Mouse (Mus musculus): ENCODE results near the gene Smok3a. TPM values are rescaled to one million over a fixed set of nuclear protein-coding genes. Genes with fewer than 3 reads are reported as not detected.
"Not testable (repeated sequence)": the region's sequence is repeated elsewhere in the genome, so short reads cannot be mapped to it uniquely, and the experiment has no call there.

Smok3a gene
- not detected in 2 replicates for polyA plus RNA-seq (2012; rRNA removed)

GRCm38 (mm10) chr5:138020961-138021479, at the start of gene Smok3a, which contains the start of gene Smok3b:
Gene Smok3a, plus strand, starts transcription at chr5:138021261.
Gene Smok3b, plus strand, starts transcription at chr5:138021429.
- not testable (repeated sequence) for H3K4me1 ChIP-seq (ENCODE audit: control insufficient read depth, insufficient read depth, low read length); H3K27ac ChIP-seq (ENCODE audit: insufficient read depth, low read length); H3K4me3 ChIP-seq (ENCODE audit: insufficient read depth, low read length)

- no peak for TF ChIP-seq CTCF (IDR thresholded peaks at IDR 0.05; ENCODE audit: extremely low read depth, insufficient read depth, low read length)
- TF ChIP-seq POLR2A (IDR thresholded peaks at IDR 0.05; ENCODE audit: extremely low read depth, insufficient read depth, low read length), result no peak
- no peak overlapping the region for H3K27ac ChIP-seq (ENCODE audit: insufficient read depth, low read length)
- H3K4me1 ChIP-seq (ENCODE audit: control insufficient read depth, insufficient read depth, low read length), result no peaks in the 10 kb centered on the region
Observed at GRCm38 (mm10) chr5:137973161-137973560, 47.9 kb upstream of the Smok3a start.

GRCm38 (mm10) chr5:137973738-137974137, 47.3 kb upstream of the Smok3a start:
- TF ChIP-seq POLR2A (IDR thresholded peaks at IDR 0.05; ENCODE audit: extremely low read depth, insufficient read depth, low read length) (no peak), CTCF (IDR thresholded peaks at IDR 0.05; ENCODE audit: extremely low read depth, insufficient read depth, low read length) (peak; percentile 63)
- no peaks in the 10 kb centered on the region for H3K4me1 ChIP-seq (ENCODE audit: control insufficient read depth, insufficient read depth, low read length)
- H3K4me3 ChIP-seq (ENCODE audit: insufficient read depth, low read length), result no peak overlapping the region
- H3K27ac ChIP-seq (ENCODE audit: insufficient read depth, low read length), result no peak overlapping the region

More at GRCm38 (mm10) chr5:137973161-137973560, 47.9 kb upstream of the Smok3a start:
- no peak overlapping the region for H3K4me3 ChIP-seq (ENCODE audit: insufficient read depth, low read length)

GRCm38 (mm10) chr5:137974724-137975123, 46.3 kb upstream of the Smok3a start:
- TF ChIP-seq POLR2A (IDR thresholded peaks at IDR 0.05; ENCODE audit: extremely low read depth, insufficient read depth, low read length) (no peak), CTCF (IDR thresholded peaks at IDR 0.05; ENCODE audit: extremely low read depth, insufficient read depth, low read length) (no peak)
- no peak overlapping the region for H3K4me3 ChIP-seq (ENCODE audit: insufficient read depth, low read length)
- H3K4me1 ChIP-seq (ENCODE audit: control insufficient read depth, insufficient read depth, low read length), result no peaks in the 10 kb centered on the region
- no peak overlapping the region for H3K27ac ChIP-seq (ENCODE audit: insufficient read depth, low read length)

GRCm38 (mm10) chr5:137975434-137975833, 45.6 kb upstream of the Smok3a start:
- no peak for TF ChIP-seq CTCF (IDR thresholded peaks at IDR 0.05; ENCODE audit: extremely low read depth, insufficient read depth, low read length)
- TF ChIP-seq POLR2A (IDR thresholded peaks at IDR 0.05; ENCODE audit: extremely low read depth, insufficient read depth, low read length), result no peak
- no peak overlapping the region for H3K4me3 ChIP-seq (ENCODE audit: insufficient read depth, low read length)
- no peak overlapping the region for H3K27ac ChIP-seq (ENCODE audit: insufficient read depth, low read length)
- H3K4me1 ChIP-seq (ENCODE audit: control insufficient read depth, insufficient read depth, low read length), result no peaks in the 10 kb centered on the region

- H3K27ac ChIP-seq (ENCODE audit: insufficient read depth, low read length), result no peak overlapping the region
- no peaks in the 10 kb centered on the region for H3K4me1 ChIP-seq (ENCODE audit: control insufficient read depth, insufficient read depth, low read length)
- H3K4me3 ChIP-seq (ENCODE audit: insufficient read depth, low read length), result no peak overlapping the region
- no peak for TF ChIP-seq CTCF (IDR thresholded peaks at IDR 0.05; ENCODE audit: extremely low read depth, insufficient read depth, low read length)
- no peak for TF ChIP-seq POLR2A (IDR thresholded peaks at IDR 0.05; ENCODE audit: extremely low read depth, insufficient read depth, low read length)
Observed at GRCm38 (mm10) chr5:137977291-137977690, 43.8 kb upstream of the Smok3a start.

- Histone ChIP-seq H3K4me1 (ENCODE audit: control insufficient read depth, insufficient read depth, low read length) (no peaks in the 10 kb centered on the region), H3K27ac (ENCODE audit: insufficient read depth, low read length) (no peak overlapping the region), H3K4me3 (ENCODE audit: insufficient read depth, low read length) (no peak overlapping the region)
- TF ChIP-seq CTCF (IDR thresholded peaks at IDR 0.05; ENCODE audit: extremely low read depth, insufficient read depth, low read length), result no peak
- no peak for TF ChIP-seq POLR2A (IDR thresholded peaks at IDR 0.05; ENCODE audit: extremely low read depth, insufficient read depth, low read length)
Observed at GRCm38 (mm10) chr5:137979081-137979480, 42.0 kb upstream of the Smok3a start.

- no peaks in the 10 kb centered on the region for H3K4me1 ChIP-seq (ENCODE audit: control insufficient read depth, insufficient read depth, low read length)
- TF ChIP-seq CTCF (IDR thresholded peaks at IDR 0.05; ENCODE audit: extremely low read depth, insufficient read depth, low read length) (no peak), POLR2A (IDR thresholded peaks at IDR 0.05; ENCODE audit: extremely low read depth, insufficient read depth, low read length) (no peak)
- no peak within 1 kb of the TSS for H3K27ac ChIP-seq (ENCODE audit: insufficient read depth, low read length)
- no peak within 1 kb of the TSS for H3K4me3 ChIP-seq (ENCODE audit: insufficient read depth, low read length)
Observed at GRCm38 (mm10) chr5:137981300-137981699, 39.8 kb upstream of the Smok3a start, which contains the start of gene Azgp1. Gene Azgp1, plus strand, starts transcription at chr5:137981520.

GRCm38 (mm10) chr5:137986351-137986750, 34.7 kb upstream of the Smok3a start:
- Histone ChIP-seq H3K4me3 (ENCODE audit: insufficient read depth, low read length) (no peak overlapping the region), H3K27ac (ENCODE audit: insufficient read depth, low read length) (no peak overlapping the region), H3K4me1 (ENCODE audit: control insufficient read depth, insufficient read depth, low read length) (no peaks in the 10 kb centered on the region)
- TF ChIP-seq CTCF (IDR thresholded peaks at IDR 0.05; ENCODE audit: extremely low read depth, insufficient read depth, low read length) (no peak), POLR2A (IDR thresholded peaks at IDR 0.05; ENCODE audit: extremely low read depth, insufficient read depth, low read length) (no peak)

GRCm38 (mm10) chr5:138009437-138009836, 11.6 kb upstream of the Smok3a start:
- Histone ChIP-seq H3K4me3 (ENCODE audit: insufficient read depth, low read length) (no peak overlapping the region), H3K27ac (ENCODE audit: insufficient read depth, low read length) (no peak overlapping the region), H3K4me1 (ENCODE audit: control insufficient read depth, insufficient read depth, low read length) (no peaks in the 10 kb centered on the region)
- TF ChIP-seq CTCF (IDR thresholded peaks at IDR 0.05; ENCODE audit: extremely low read depth, insufficient read depth, low read length) (no peak), POLR2A (IDR thresholded peaks at IDR 0.05; ENCODE audit: extremely low read depth, insufficient read depth, low read length) (no peak)

Data from cortical plate, adult 2 months (tissue).